Mouse (Mus musculus) heart, embryonic 16.5 days (tissue): ENCODE measurements at regions not wholly inside any gene's neighbourhood (a gene's known extent, or its start where the extent isn't known, plus 50 kb on each side); places are given as distances from the start of the nearest gene placed in this dataset.

Source experiments
- ATAC-seq: fragments of 200-750 bp; cut with Nextera tagmentation; replicated peaks from 2 replicates; pipeline ENCODE4 v1.8.0; 2017; ENCODE audit warnings: moderate number of reproducible peaks; ENCODE audit not compliant: insufficient read depth, low FRiP score; ENCODE audit errors: extremely low read depth
- H3K27ac ChIP-seq: fragments of 300-500 bp; sonication (generic); 2 replicates; pipeline ENCODE4 v1.5.1; 2014; ENCODE audit warnings: mild to moderate bottlenecking, low read length, control low read depth, moderate library complexity
- H3K27me3 ChIP-seq: fragments of 300-500 bp; sonication (generic); 2 replicates; pipeline ENCODE4 v1.6.1; 2014; ENCODE audit warnings: low read length, mixed read lengths; ENCODE audit not compliant: control insufficient read depth, insufficient read depth
- H3K36me3 ChIP-seq: fragments of 300-500 bp; sonication (generic); 2 replicates; pipeline ENCODE4 v1.6.1; 2014; ENCODE audit not compliant: control insufficient read depth, insufficient read depth
- H3K4me1 ChIP-seq: fragments of 300-500 bp; sonication (generic); 2 replicates; pipeline ENCODE4 v1.6.1; 2014; ENCODE audit warnings: low read length, mixed read lengths; ENCODE audit not compliant: control insufficient read depth, insufficient read depth
- H3K4me2 ChIP-seq: fragments of 300-500 bp; sonication (generic); 2 replicates; pipeline ENCODE4 v1.6.1; 2014; ENCODE audit warnings: low read depth, mild to moderate bottlenecking, control low read depth, low read length
- H3K4me3 ChIP-seq: fragments of 300-500 bp; sonication (generic); 2 replicates; pipeline ENCODE4 v1.5.1; 2014; ENCODE audit warnings: mild to moderate bottlenecking, control low read depth, low read length
- H3K9ac ChIP-seq: fragments of 300-500 bp; sonication (generic); 2 replicates; pipeline ENCODE4 v1.6.1; 2014; ENCODE audit warnings: low read length, control low read depth
- H3K9me3 ChIP-seq: fragments of 300-500 bp; sonication (generic); replicated peaks from 2 replicates; pipeline ENCODE4 v1.6.1; 2016; ENCODE audit warnings: low read length; ENCODE audit not compliant: control insufficient read depth
- WGBS: fragments of 180-500 bp; shearing (Covaris S2); extraction: QIAGEN DNeasy Blood & Tissue Kit; methylation state at CpG from one replicate; pipeline ENCODE4 v1.1.7; 2014; 5-methylcytosine and 5-hydroxymethylcytosine counted together

- Histone ChIP-seq H3K4me2 (no peak overlapping the region), H3K4me3 (no peak overlapping the region), H3K9me3 (no peaks in the 10 kb centered on the region), H3K36me3 (no peaks in the 10 kb centered on the region), H3K27me3 (peaks cover 36% of the 10 kb centered on the region), H3K27ac (no peak overlapping the region), H3K9ac (no peak overlapping the region), H3K4me1 (no peaks in the 10 kb centered on the region)
- ATAC-seq: no peak
- WGBS: 48% methylated on average over 13 of the region's 13 CpGs
These were observed 52.1 kb upstream of the Dlx4 start for GRCm38 (mm10) chr11:95198196-95198595.

GRCm38 (mm10) chr11:95200971-95201370 is 54.9 kb upstream of the Dlx4 start:
- H3K27me3 ChIP-seq: peaks cover 43% of the 10 kb centered on the region

GRCm38 (mm10) chr11:95210185-95211030 is 50.9 kb upstream of the Tac4 start:
- Histone ChIP-seq H3K36me3 (no peaks in the 10 kb centered on the region), H3K4me2 (peak overlapping the region; percentile 77), H3K27ac (no peak overlapping the region), H3K4me1 (peaks cover 10% of the 10 kb centered on the region), H3K9me3 (no peaks in the 10 kb centered on the region), H3K4me3 (peak overlapping the region; percentile 41), H3K9ac (peak overlapping the region; percentile 56), H3K27me3 (peaks cover 17% of the 10 kb centered on the region)
- 5% methylated on average over 22 of the region's 22 CpGs for WGBS
- peak; percentile 71 for ATAC-seq

More at GRCm38 (mm10) chr11:95200971-95201370, 54.9 kb upstream of the Dlx4 start:
- Histone ChIP-seq H3K9ac (no peak overlapping the region), H3K4me2 (no peak overlapping the region), H3K27ac (no peak overlapping the region), H3K36me3 (no peaks in the 10 kb centered on the region), H3K4me1 (no peaks in the 10 kb centered on the region), H3K4me3 (no peak overlapping the region), H3K9me3 (no peaks in the 10 kb centered on the region)
- no peak for ATAC-seq
- 58% methylated on average over 3 of the region's 3 CpGs for WGBS

- H3K9me3 ChIP-seq: no peaks in the 10 kb centered on the region
- H3K9ac ChIP-seq: peak overlapping the region; percentile 56
- peaks cover 16% of the 10 kb centered on the region for H3K27me3 ChIP-seq
- peaks cover 10% of the 10 kb centered on the region for H3K4me1 ChIP-seq
- peak overlapping the region; percentile 41 for H3K4me3 ChIP-seq
- no peaks in the 10 kb centered on the region for H3K36me3 ChIP-seq
- no peak overlapping the region for H3K27ac ChIP-seq
- H3K4me2 ChIP-seq: peak overlapping the region; percentile 77
- 28% methylated on average over 5 of the region's 5 CpGs for WGBS
- no peak for ATAC-seq
These were observed 50.3 kb upstream of the Tac4 start for GRCm38 (mm10) chr11:95211031-95211425.
